Mouse (Mus musculus): ENCODE measurements around the gene Ercc6. TPM values are rescaled to one million over a fixed set of nuclear protein-coding genes. Genes with fewer than 3 reads are reported as not detected.

Gene Ercc6
- polyA plus RNA-seq, 1 experiment from 2014 or later = 11.7 TPM

DNA sequence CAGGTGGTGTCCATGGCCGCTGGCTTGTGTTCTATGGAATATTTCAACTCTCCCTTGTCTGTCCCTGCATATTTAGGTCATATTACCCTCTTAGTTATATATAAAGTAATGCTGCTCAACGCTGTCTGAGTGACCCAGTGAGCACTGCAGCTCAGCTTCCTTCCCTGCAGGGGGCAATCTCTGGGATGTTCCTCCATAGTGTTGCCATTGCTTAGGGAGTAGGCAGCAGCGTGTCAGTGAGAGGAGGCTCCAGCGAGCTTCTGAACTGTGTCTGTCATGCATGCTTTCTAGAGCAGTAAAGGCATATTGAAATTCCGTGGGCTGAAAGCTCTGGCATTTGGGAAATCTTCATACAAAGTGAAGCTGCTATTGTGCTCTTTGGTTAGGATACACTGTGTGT, 38.5 kb downstream of the Ercc6 start:
- WGBS = 86% methylated on average over 5 of the region's 5 CpGs
- H3K4me3 ChIP-seq (ENCODE audit: low read length) = no peak overlapping the region
- no peak overlapping the region for H3K4me2 ChIP-seq (ENCODE audit: low read depth, low read length)
- H3K4me1 ChIP-seq (ENCODE audit: control insufficient read depth, insufficient read depth, low read length) = no peaks in the 10 kb centered on the region
- H3K27ac ChIP-seq (ENCODE audit: low read length) = no peak overlapping the region
- no peaks in the 10 kb centered on the region for H3K9me3 ChIP-seq (ENCODE audit: control insufficient read depth, low read length)
- H3K36me3 ChIP-seq (ENCODE audit: control insufficient read depth, insufficient read depth, low read length) = 0 out of 2 replicates have a peak, but pooled peaks cover 6% of the 10 kb centered on the region
- no peak overlapping the region for H3K9ac ChIP-seq (ENCODE audit: low read depth, low read length)
- no peak for ATAC-seq
- no peaks in the 10 kb centered on the region for H3K27me3 ChIP-seq (replicated peaks; ENCODE audit: control insufficient read depth, insufficient read depth, low read length)

DNA sequence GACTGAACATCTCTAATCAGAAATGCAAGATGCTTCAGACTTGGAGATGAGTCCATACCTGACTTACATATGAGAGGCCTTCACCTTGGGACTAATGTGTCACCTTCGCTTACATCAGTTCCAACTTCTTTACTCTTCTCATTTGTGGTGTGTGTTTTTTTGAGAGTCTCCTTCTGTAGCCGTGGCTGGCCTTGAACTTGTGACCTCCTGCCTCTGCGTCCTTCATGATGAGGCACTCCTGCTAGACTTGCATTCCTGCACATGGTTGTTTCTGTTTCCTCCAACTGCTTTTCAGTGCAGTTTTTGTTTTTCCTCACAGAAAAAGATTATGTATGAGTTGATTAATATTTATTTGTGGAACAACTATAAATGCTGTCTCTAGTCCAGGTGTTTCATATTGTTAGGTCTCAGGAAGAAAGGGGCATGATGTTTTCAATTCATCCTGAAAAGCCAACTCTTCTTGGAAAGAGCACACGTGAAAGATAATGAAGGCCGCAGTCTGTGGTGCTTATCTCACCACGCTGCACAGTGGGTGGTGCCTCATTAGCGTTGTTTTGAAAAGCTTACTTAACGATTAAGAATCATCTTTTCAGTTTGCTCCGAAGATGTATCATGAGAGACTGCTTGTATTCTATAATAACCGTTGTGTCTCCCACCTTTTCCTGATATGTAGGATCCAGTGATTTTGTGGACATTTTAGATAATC, 40.0 kb downstream of the Ercc6 start:
- 0 out of 2 replicates have a peak, but pooled peaks cover 3% of the 10 kb centered on the region for H3K36me3 ChIP-seq (ENCODE audit: control insufficient read depth, insufficient read depth, low read length)
- no peak overlapping the region for H3K4me2 ChIP-seq (ENCODE audit: low read depth, low read length)
- WGBS = 83% methylated on average over 10 of the region's 10 CpGs
- no peaks in the 10 kb centered on the region for H3K9me3 ChIP-seq (ENCODE audit: control insufficient read depth, low read length)
- H3K9ac ChIP-seq (ENCODE audit: low read depth, low read length) = no peak overlapping the region
- ATAC-seq = no peak
- no peaks in the 10 kb centered on the region for H3K4me1 ChIP-seq (ENCODE audit: control insufficient read depth, insufficient read depth, low read length)
- no peak overlapping the region for H3K27ac ChIP-seq (ENCODE audit: low read length)
- H3K4me3 ChIP-seq (ENCODE audit: low read length) = no peak overlapping the region
- no peaks in the 10 kb centered on the region for H3K27me3 ChIP-seq (replicated peaks; ENCODE audit: control insufficient read depth, insufficient read depth, low read length)

GRCm38 (mm10) chr14:32554860-32555526, 41.7 kb downstream of the Ercc6 start:
- Histone ChIP-seq H3K4me1 (ENCODE audit: control insufficient read depth, insufficient read depth, low read length) (no peaks in the 10 kb centered on the region), H3K36me3 (ENCODE audit: control insufficient read depth, insufficient read depth, low read length) (0 out of 2 replicates have a peak, but pooled peaks cover 3% of the 10 kb centered on the region), H3K27me3 (replicated peaks; ENCODE audit: control insufficient read depth, insufficient read depth, low read length) (no peaks in the 10 kb centered on the region), H3K4me3 (ENCODE audit: low read length) (no peak overlapping the region), H3K4me2 (ENCODE audit: low read depth, low read length) (no peak overlapping the region), H3K9me3 (ENCODE audit: control insufficient read depth, low read length) (no peaks in the 10 kb centered on the region), H3K9ac (ENCODE audit: low read depth, low read length) (no peak overlapping the region), H3K27ac (ENCODE audit: low read length) (no peak overlapping the region)
- ATAC-seq = no peak
- 51% methylated on average over 8 of the region's 8 CpGs for WGBS

GRCm38 (mm10) chr14:32561428-32561827, 48.1 kb downstream of the Ercc6 start:
- peaks cover 2% of the 10 kb centered on the region; the same call in 1 of the 2 replicates for H3K4me1 ChIP-seq (ENCODE audit: control insufficient read depth, insufficient read depth, low read length)
- 96% methylated on average over 3 of the region's 3 CpGs for WGBS
- peaks cover 16% of the 10 kb centered on the region; the same call in 1 of the 2 replicates for H3K36me3 ChIP-seq (ENCODE audit: control insufficient read depth, insufficient read depth, low read length)
- H3K27me3 ChIP-seq (replicated peaks; ENCODE audit: control insufficient read depth, insufficient read depth, low read length) = no peaks in the 10 kb centered on the region
- no peak for ATAC-seq
- H3K4me3 ChIP-seq (ENCODE audit: low read length) = no peak overlapping the region
- H3K9me3 ChIP-seq (ENCODE audit: control insufficient read depth, low read length) = no peaks in the 10 kb centered on the region
- H3K4me2 ChIP-seq (ENCODE audit: low read depth, low read length) = no peak overlapping the region
- H3K9ac ChIP-seq (ENCODE audit: low read depth, low read length) = no peak overlapping the region
- H3K27ac ChIP-seq (ENCODE audit: low read length) = no peak overlapping the region

DNA sequence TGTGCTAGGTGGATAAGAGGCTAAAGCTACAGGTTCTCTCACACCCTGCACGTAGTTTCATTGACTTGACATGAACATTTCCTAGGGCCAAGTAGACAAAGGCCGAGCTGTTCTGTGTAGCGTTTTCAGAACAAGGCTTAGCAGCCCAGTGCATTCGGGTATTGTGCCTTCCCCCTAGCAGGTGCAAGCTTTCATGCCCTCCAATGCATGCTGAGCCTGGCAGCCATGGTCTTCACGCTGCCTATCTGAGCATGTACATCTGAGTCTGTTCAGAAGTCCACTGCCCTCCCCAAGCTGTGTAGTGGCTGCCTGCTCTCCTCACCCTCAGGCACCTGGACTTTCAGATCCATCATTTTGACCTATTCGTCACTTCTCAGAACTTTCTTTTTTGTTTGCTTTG, 50.3 kb downstream of the Ercc6 start:
- Histone ChIP-seq H3K4me1 (ENCODE audit: control insufficient read depth, insufficient read depth, low read length) (peaks cover 2% of the 10 kb centered on the region; the same call in 1 of the 2 replicates), H3K36me3 (ENCODE audit: control insufficient read depth, insufficient read depth, low read length) (peaks cover 21% of the 10 kb centered on the region), H3K4me2 (ENCODE audit: low read depth, low read length) (no peak overlapping the region), H3K9me3 (ENCODE audit: control insufficient read depth, low read length) (no peaks in the 10 kb centered on the region), H3K27ac (ENCODE audit: low read length) (no peak overlapping the region), H3K9ac (ENCODE audit: low read depth, low read length) (no peak overlapping the region), H3K4me3 (ENCODE audit: low read length) (no peak overlapping the region), H3K27me3 (replicated peaks; ENCODE audit: control insufficient read depth, insufficient read depth, low read length) (no peaks in the 10 kb centered on the region)
- WGBS = 92% methylated on average over 6 of the region's 6 CpGs
- ATAC-seq = no peak

GRCm38 (mm10) chr14:32572519-32572918, 59.2 kb downstream of the Ercc6 start:
- Histone ChIP-seq H3K27me3 (replicated peaks; ENCODE audit: control insufficient read depth, insufficient read depth, low read length) (no peaks in the 10 kb centered on the region), H3K4me2 (ENCODE audit: low read depth, low read length) (no peak overlapping the region), H3K27ac (ENCODE audit: low read length) (no peak overlapping the region), H3K9ac (ENCODE audit: low read depth, low read length) (no peak overlapping the region), H3K36me3 (ENCODE audit: control insufficient read depth, insufficient read depth, low read length) (peaks cover 18% of the 10 kb centered on the region; the same call in 1 of the 2 replicates), H3K4me1 (ENCODE audit: control insufficient read depth, insufficient read depth, low read length) (no peaks in the 10 kb centered on the region), H3K4me3 (ENCODE audit: low read length) (no peak overlapping the region), H3K9me3 (ENCODE audit: control insufficient read depth, low read length) (no peaks in the 10 kb centered on the region)
- 64% methylated on average over 8 of the region's 8 CpGs for WGBS
- ATAC-seq = no peak

DNA sequence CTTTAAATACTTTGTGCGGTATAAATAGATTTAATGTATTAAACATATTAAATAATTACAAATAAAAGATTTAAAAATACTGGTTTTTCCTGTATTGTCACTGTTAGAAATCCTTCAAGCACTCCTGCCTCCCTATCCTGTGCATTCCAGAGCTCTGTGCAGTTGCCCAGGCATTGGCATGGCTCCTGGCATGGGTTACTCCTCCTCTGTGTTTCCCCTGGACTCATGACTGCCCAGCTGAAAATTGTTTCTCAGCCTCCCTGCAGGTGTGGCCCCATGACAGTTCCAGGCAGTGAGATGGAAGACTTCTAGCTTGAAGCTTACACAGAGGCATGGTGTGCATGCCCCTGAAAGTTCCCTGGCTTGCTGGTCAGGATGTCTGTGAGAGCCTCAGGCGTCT, 65.1 kb downstream of the Ercc6 start:
- H3K36me3 ChIP-seq (ENCODE audit: control insufficient read depth, insufficient read depth, low read length) = peaks cover 11% of the 10 kb centered on the region; the same call in 1 of the 2 replicates
- WGBS = 95% methylated on average over 2 of the region's 2 CpGs
- no peak overlapping the region for H3K4me2 ChIP-seq (ENCODE audit: low read depth, low read length)
- H3K27ac ChIP-seq (ENCODE audit: low read length) = no peak overlapping the region
- H3K27me3 ChIP-seq (replicated peaks; ENCODE audit: control insufficient read depth, insufficient read depth, low read length) = no peaks in the 10 kb centered on the region
- ATAC-seq = no peak
- no peaks in the 10 kb centered on the region for H3K9me3 ChIP-seq (ENCODE audit: control insufficient read depth, low read length)
- no peaks in the 10 kb centered on the region for H3K4me1 ChIP-seq (ENCODE audit: control insufficient read depth, insufficient read depth, low read length)
- no peak overlapping the region for H3K9ac ChIP-seq (ENCODE audit: low read depth, low read length)
- H3K4me3 ChIP-seq (ENCODE audit: low read length) = no peak overlapping the region

- Histone ChIP-seq H3K4me1 (ENCODE audit: control insufficient read depth, insufficient read depth, low read length) (no peaks in the 10 kb centered on the region), H3K4me2 (ENCODE audit: low read depth, low read length) (no peak overlapping the region), H3K27me3 (replicated peaks; ENCODE audit: control insufficient read depth, insufficient read depth, low read length) (no peaks in the 10 kb centered on the region), H3K27ac (ENCODE audit: low read length) (no peak overlapping the region), H3K9ac (ENCODE audit: low read depth, low read length) (no peak overlapping the region), H3K4me3 (ENCODE audit: low read length) (no peak overlapping the region), H3K36me3 (ENCODE audit: control insufficient read depth, insufficient read depth, low read length) (no peaks in the 10 kb centered on the region), H3K9me3 (ENCODE audit: control insufficient read depth, low read length) (no peaks in the 10 kb centered on the region)
- 87% methylated on average over 9 of the region's 9 CpGs for WGBS
- ATAC-seq = no peak
Measured at GRCm38 (mm10) chr14:32583696-32584095, 70.4 kb downstream of the Ercc6 start.

GRCm38 (mm10) chr14:32587013-32587784, 73.9 kb downstream of the Ercc6 start:
- Histone ChIP-seq H3K9me3 (ENCODE audit: control insufficient read depth, low read length) (no peaks in the 10 kb centered on the region), H3K4me1 (ENCODE audit: control insufficient read depth, insufficient read depth, low read length) (no peaks in the 10 kb centered on the region), H3K27me3 (replicated peaks; ENCODE audit: control insufficient read depth, insufficient read depth, low read length) (no peaks in the 10 kb centered on the region), H3K36me3 (ENCODE audit: control insufficient read depth, insufficient read depth, low read length) (no peaks in the 10 kb centered on the region), H3K4me2 (ENCODE audit: low read depth, low read length) (no peak overlapping the region), H3K4me3 (ENCODE audit: low read length) (no peak overlapping the region), H3K9ac (ENCODE audit: low read depth, low read length) (no peak overlapping the region), H3K27ac (ENCODE audit: low read length) (no peak overlapping the region)
- 18% methylated on average over 10 of the region's 10 CpGs for WGBS
- ATAC-seq = no peak

All from intestine, embryonic 16.5 days (tissue).